Mouse (Mus musculus): ENCODE measurements around the gene Acp2.

The Acp2 gene

GRCm38 (mm10) chr2:91194624-91195332 is 7.9 kb upstream of the Acp2 start:
- no peak for DNase-seq (ENCODE audit: low read depth)

- no peak for DNase-seq (ENCODE audit: low read depth)
Measured at GRCm38 (mm10) chr2:91196577-91197001, 6.1 kb upstream of the Acp2 start.

GRCm38 (mm10) chr2:91198888-91199287 is 3.8 kb upstream of the Acp2 start:
- DNase-seq (ENCODE audit: low read depth): no peak

GRCm38 (mm10) chr2:91202972-91203656 is 429 bp downstream of the Acp2 start:
- DNase-seq (ENCODE audit: low read depth): no peak

- DNase-seq (ENCODE audit: low read depth): no peak
Measured at GRCm38 (mm10) chr2:91206254-91206775, 3.6 kb downstream of the Acp2 start.

- DNase-seq (ENCODE audit: low read depth): peak; percentile 43
Measured at GRCm38 (mm10) chr2:91213311-91213710, 10.6 kb downstream of the Acp2 start.

- DNase-seq (ENCODE audit: low read depth): no peak
Measured at GRCm38 (mm10) chr2:91217032-91217431, 14.3 kb downstream of the Acp2 start.

- no peak for DNase-seq (ENCODE audit: low read depth)
Measured at GRCm38 (mm10) chr2:91220501-91220900, 17.8 kb downstream of the Acp2 start.

- DNase-seq (ENCODE audit: low read depth): no peak
Measured at GRCm38 (mm10) chr2:91223614-91224013, 20.9 kb downstream of the Acp2 start.

GRCm38 (mm10) chr2:91229735-91230134 is 27.1 kb downstream of the Acp2 start:
- no peak for DNase-seq (ENCODE audit: low read depth)

- DNase-seq (ENCODE audit: low read depth): peak; percentile 98
Measured at GRCm38 (mm10) chr2:91236601-91237510, 34.2 kb downstream of the Acp2 start, which contains the start of gene Ddb2. Gene Ddb2, minus strand, starts transcription at chr2:91236982.

GRCm38 (mm10) chr2:91237511-91238080 is 34.9 kb downstream of the Acp2 start:
- peak; percentile 70 for DNase-seq (ENCODE audit: low read depth)

- DNase-seq (ENCODE audit: low read depth): peak; percentile 73
Measured at GRCm38 (mm10) chr2:91242547-91242946, 39.9 kb downstream of the Acp2 start.

- peak; percentile 58 for DNase-seq (ENCODE audit: low read depth)
Measured at GRCm38 (mm10) chr2:91243416-91243815, 40.7 kb downstream of the Acp2 start.

GRCm38 (mm10) chr2:91244557-91245228 is 42.0 kb downstream of the Acp2 start:
- peak; percentile 86 for DNase-seq (ENCODE audit: low read depth)

- DNase-seq (ENCODE audit: low read depth): no peak
Measured at GRCm38 (mm10) chr2:91248366-91248765, 45.7 kb downstream of the Acp2 start.

- no peak for DNase-seq (ENCODE audit: low read depth)
Measured at GRCm38 (mm10) chr2:91252001-91252400, 49.3 kb downstream of the Acp2 start.

- no peak for DNase-seq (ENCODE audit: low read depth)
Measured at GRCm38 (mm10) chr2:91252512-91252911, 49.8 kb downstream of the Acp2 start.

- DNase-seq (ENCODE audit: low read depth): no peak
Measured at GRCm38 (mm10) chr2:91254725-91255380, 52.2 kb downstream of the Acp2 start.

GRCm38 (mm10) chr2:91255661-91256150 is 53.0 kb downstream of the Acp2 start, which contains the start of gene Pacsin3:
Gene Pacsin3, plus strand, starts transcription at chr2:91255954.
- DNase-seq (ENCODE audit: low read depth): no peak

Data from 416B (cell line).